Mouse (Mus musculus) granulocyte monocyte progenitor cell, adult 5-6 weeks (primary cell): ENCODE measurements around the gene Cdc14a. TPM values are rescaled to one million over a fixed set of nuclear protein-coding genes. Genes with fewer than 3 reads are reported as not detected.

ENCODE experiments used
- ATAC-seq: replicated peaks from 2 replicates; pipeline ENCODE4 v1.8.0; 2016; ENCODE audit warnings: mild to moderate bottlenecking, moderate TSS enrichment, inconsistent platforms; ENCODE audit not compliant: poor library complexity, severe bottlenecking
- total RNA-seq, 2 experiments: library from RNA; stranded (forward) in 1 of 2; stranded (reverse) in 1 of 2; fragments of 200-712, 200-1000 nt in 1 of 2; fragments of >200 nt in 1 of 2; fragmentation: Nextera tagmentation in 1 of 2; gene quantifications; 2 replicates each; pipeline ENCODE4 v1.2.3; 2014 to 2017

The Cdc14a gene
- total RNA-seq, 2 experiments from 2014 or later: 22.3 to 58.3 TPM

DNA sequence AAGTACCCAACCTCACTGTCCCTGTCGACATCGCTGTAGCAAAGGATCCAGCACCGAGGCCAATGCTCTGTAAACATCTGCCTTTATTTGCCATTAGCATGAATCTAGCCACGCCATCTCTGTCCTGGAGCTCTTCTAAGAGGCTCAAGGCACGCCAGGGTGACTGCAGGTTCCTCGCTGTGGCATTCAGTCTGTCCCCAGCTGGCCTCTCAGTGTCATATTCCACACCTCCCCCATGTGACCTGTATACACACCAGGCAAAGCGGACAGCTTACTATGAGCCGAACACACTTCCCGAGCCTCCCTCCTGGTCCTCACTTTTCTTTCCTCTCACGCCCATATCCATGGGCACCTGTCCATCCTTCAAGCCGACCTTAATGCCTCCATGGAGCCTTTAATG lies 4.0 kb downstream of the Cdc14a start:
- ATAC-seq: no peak

DNA sequence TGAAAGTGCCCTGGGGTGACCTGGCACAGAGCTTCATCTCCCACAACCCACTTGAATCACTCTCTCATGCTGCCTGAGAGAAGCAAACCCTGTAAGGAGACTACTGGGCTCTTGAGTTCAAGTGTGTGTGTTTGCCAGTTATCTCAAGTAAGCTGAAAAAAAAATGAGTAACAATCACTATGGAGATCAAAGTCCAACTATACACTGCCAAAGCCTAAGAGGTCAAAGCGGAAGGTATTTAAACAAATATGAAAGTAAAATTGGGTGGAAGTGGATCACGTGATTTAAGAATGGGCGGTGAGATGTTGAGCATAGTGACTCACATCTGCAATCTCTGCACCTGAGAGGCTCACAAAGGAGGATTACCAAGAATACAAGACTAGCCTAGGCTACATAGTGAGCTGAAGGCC lies 9.4 kb downstream of the Cdc14a start:
- ATAC-seq: no peak

GRCm38 (mm10) chr3:116412954-116413724 lies 10.7 kb downstream of the Cdc14a start:
- peak; percentile 74 for ATAC-seq

DNA sequence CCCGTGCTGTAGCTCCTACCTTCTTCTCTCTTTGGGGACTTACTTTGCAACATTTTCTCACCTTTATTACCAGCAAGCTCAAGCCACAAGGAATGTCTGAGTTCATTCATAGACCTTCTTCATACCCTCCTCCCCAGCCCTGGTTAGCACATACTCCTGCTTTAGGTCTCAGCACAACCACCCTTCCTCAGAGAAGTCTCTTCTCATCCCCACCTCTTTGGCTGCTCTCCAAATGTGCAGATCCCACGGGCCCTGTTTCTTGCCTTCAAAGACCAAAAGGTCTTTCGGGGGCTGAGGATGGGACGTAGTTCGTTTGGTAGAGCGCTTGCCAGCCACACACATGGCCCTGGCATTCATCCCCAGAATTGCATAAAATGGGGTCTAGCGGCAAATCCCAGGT lies 13.8 kb downstream of the Cdc14a start:
- ATAC-seq: no peak

DNA sequence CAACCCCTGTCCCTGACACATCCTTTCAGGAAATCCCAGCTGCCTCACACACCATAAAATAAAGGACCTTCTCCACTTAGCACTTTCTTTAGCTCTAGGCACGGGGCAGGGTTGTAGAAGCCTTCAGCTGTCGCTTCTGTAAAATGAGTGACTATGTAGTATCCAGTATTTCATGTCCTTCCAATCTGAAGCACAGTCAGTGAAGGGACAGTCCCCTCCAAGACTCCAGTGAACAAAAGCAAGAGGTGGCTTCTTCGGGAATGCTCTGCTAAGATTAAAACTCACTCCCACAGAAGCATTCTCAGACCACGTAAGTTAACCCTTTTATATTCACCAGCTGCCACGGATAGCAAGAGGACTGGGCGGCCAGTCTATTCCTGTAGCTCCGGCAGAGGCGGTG lies 14.3 kb downstream of the Cdc14a start:
- no peak for ATAC-seq

DNA sequence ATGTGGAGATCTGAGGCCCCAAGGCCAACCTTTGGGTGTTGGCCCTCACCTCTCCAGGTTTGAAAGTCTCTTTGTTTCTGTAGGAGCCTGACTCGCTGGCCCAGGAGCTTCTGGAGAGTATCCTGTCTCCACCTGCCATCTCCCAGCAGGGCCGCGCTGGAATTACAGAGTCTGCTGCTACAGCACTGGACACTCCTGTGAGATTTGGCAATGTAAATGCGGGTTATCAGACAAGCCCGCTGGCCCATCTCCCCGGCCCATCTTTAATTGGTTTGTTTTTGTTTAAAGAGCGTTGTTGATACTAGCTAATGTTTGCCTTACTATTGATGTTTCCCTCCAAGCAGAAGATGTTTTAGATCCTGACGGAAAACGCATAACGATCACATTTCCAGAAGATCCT lies 15.0 kb downstream of the Cdc14a start:
- ATAC-seq: no peak

DNA sequence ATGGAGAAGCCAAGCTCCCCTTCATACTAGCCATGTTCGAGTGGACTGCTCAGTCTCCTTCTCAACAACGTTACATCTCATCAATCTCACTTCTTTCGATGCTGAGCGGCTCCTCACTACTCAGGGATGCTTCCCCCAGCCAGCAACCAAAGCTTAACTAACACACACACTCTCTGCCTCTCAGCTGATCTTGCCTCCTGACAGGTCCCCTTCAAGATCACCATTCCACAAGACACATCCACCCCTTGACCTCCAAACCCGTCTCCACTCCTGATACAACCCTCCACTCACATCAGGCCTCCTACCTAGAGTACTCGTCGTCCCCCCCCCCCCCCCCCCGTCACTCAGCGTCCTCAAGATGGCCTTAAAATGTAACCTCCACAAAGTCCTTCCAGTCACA lies 18.3 kb downstream of the Cdc14a start:
- no peak for ATAC-seq

DNA sequence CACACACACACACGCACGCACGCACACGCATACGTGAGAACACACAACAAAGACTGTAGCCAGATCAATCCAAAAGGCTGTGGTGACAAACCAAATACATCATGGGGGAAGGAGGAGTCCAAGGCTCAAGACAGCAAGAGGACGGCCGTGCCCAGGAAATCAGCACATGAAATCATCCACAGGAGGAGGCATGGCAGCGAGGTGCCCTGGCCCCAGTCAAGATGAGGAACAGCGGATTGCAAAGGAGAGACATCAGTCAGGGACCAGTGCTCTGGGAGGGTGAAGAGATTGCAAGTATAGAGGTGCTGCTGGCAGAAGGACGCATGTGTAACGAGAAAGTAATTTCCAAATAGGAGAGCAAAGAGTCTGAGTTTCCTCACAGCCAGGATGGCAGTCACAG lies 22.4 kb downstream of the Cdc14a start:
- peak; percentile 23; the same call in 1 of the 2 replicates for ATAC-seq

DNA sequence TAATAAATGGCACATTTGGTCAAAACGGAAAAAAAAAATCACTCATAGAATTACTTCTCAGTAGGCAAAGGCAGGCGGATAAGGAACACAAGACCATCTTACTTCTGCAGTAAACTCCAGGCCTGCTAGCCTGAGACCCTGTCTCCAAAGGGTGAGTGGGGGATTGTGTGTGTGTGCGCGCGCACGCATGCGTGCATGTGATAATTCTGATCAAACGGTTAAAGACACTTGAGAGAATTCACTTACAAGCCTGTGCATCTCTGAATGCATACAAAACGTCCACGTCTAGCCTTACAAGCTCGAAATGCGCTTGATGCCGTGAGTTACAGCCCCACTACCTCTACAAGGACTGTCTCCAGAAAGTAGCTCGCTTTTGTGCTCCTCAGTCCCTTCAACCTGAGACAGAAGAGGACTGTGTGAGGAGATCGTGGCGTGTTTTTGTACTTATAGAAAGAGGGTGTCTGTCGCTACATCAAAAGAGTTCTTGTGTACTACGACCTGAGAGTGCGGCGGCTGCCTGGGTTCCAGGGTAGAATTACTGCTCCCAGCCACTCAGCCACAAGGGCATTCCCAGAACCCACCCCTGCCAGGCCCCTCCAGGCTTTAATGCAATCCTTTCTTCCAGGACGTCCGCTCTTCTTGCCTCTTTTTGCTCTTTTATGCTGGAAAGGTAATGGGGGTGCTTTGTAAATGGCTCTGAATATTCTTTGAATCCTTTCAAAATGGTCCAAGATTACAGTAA lies 24.3 kb downstream of the Cdc14a start:
- ATAC-seq: no peak

DNA sequence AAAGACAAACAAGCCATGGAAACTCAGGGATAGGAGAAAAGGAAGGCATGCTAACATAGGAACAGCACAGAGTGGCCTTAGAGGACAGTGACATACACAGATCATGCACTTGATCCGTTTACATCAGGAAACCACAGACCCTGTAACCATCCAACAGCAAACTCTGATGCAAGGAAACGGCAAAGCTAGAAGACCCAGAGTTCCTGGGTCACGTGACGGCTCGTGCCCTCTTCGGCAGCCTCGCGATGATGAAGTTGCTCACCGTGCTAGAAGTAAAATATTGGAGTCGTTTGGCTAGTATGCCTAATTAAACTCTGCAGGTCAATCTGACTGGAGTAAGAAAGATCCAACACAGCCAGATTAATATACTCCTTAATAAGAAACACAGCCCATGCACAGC lies 25.3 kb downstream of the Cdc14a start:
- ATAC-seq: peak; percentile 92

DNA sequence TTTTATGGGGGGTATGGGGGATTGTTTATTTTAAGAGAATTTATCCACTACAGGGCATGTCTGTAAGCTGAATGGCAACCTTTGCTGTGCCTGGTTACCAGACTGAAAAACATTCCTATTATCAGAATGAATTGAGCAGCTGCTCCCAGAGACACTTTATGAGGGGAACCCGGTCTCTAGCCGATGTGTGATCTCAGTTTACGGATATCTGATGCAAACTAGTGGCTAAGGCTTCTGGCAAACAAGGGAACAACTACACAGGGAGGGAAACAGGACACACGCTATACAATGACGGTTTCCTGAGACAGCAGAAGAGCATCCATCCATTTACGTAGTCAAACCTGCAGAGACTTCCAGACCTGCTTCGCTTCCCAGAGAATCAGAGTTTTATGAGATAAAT lies 25.9 kb downstream of the Cdc14a start:
- ATAC-seq: peak; percentile 28; the same call in 1 of the 2 replicates

GRCm38 (mm10) chr3:116397341-116397740 lies 26.5 kb downstream of the Cdc14a start:
- ATAC-seq: no peak

- no peak for ATAC-seq
These were observed 27.3 kb downstream of the Cdc14a start for GRCm38 (mm10) chr3:116396571-116396970.

GRCm38 (mm10) chr3:116394885-116395390 lies 28.9 kb downstream of the Cdc14a start:
- peak; percentile 15; the same call in 1 of the 2 replicates for ATAC-seq

DNA sequence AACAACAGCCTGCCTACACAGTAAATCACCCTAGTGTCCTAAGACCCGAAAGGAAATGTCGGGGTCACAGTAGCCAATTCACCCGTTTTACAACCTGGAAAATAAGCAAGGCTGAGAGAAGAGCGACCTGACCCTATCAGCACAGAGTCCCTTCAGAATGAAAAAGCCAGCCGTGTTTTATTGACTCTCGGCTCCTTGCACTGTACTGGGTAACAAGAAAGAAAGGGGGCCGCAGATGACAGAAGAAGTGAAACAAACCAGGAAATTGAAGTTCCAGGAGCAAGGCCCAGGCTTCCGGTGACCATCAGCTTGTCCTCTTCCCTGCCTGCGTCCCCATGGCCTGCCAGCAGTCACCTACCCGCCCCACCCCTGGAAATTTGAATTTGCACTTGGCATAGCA lies 32.4 kb downstream of the Cdc14a start:
- no peak for ATAC-seq

DNA sequence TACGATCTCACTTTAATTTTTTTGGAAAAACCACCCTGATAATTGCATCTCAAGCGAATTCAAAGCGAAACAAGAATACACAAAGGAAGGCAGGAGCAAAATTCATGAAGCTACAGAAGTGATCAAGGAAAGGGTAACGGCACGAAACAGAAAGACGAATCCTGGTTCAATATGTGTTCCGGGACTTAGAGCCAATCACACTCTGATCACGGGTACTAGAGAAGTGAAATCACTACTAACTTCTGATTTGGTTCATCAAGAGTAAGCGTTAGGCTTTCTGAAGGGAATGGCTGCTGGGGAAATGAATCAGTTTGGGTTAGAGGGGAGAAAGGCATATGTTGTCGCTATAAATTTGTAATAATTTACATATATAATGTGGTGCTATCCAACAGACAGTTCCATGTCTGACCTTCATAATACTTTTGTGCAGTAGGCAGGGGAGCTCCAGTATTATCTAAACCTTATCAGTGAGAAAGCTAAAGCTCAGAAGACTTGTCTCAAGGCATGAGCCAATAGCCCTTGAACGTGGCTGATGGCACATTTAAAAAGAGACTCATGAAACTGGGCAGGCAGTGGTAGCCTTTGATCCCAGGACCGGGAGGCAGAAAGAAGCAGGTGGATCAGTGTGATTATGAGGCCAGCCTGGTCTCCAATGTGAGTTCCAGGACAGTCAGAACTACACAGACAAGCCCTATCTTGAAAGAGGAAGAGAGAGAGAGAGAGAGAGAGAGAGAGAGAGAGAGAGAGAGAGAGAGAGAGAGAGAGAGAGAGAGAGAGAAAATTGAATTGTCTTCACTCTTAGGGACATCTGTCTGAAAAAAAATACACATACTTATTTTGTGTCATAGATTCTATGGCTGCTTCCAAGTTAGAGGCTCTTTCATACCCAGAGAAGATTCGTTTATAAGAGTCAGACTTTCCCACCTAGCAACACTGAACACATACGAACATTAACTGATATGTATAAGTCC lies 34.0 kb downstream of the Cdc14a start:
- 0 out of 2 replicates have a peak, but pooled peaks have one; percentile 36 for ATAC-seq

DNA sequence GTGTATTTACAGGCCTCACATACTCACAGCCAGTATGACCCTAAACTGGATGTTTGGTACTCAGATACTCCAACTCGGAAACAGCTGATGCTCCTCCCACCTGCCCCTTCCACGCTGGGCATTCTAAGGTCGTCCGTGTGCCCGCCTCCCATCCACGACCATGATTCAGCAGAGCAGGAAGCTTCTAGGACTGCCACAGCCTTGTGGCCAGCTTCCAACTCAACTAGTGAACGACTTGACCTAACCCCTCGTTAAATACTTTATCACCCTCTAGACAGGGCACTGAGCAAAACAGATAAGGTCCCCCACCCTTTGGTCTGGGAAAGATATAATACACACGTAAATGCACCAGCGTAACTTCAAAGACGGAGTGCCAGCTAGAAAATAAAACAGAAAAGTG lies 35.0 kb downstream of the Cdc14a start:
- peak; percentile 43 for ATAC-seq

- ATAC-seq: no peak
These were observed 36.9 kb downstream of the Cdc14a start for GRCm38 (mm10) chr3:116386886-116387285.

GRCm38 (mm10) chr3:116386342-116386741 lies 37.5 kb downstream of the Cdc14a start:
- ATAC-seq: no peak

DNA sequence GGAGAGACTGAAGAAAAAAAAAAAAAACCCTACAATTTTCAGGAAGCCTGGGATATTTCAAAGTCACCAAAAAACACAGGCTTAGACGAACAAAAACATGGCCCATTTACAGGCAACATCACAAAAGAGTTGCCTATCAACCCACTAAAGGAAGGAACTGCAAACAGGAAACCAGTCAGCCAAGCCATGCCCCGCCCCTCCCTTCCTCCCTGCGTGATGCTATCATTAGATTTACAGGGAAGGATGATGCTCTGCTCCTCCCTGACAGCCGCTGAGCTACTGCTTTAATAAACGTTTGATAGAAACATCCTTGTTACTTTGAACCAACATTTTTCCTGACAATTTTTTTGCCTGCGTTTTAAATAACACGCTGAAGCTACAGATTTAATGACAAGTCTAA lies 39.5 kb downstream of the Cdc14a start:
- ATAC-seq: peak; percentile 77
